Mouse (Mus musculus): ENCODE results near the gene Psmd5. TPM values are rescaled to one million over a fixed set of nuclear protein-coding genes. Genes with fewer than 3 reads are reported as not detected.

Gene Psmd5
- total RNA-seq (2021): 10 to 100 TPM; 40.3 to 44.3 TPM

DNA sequence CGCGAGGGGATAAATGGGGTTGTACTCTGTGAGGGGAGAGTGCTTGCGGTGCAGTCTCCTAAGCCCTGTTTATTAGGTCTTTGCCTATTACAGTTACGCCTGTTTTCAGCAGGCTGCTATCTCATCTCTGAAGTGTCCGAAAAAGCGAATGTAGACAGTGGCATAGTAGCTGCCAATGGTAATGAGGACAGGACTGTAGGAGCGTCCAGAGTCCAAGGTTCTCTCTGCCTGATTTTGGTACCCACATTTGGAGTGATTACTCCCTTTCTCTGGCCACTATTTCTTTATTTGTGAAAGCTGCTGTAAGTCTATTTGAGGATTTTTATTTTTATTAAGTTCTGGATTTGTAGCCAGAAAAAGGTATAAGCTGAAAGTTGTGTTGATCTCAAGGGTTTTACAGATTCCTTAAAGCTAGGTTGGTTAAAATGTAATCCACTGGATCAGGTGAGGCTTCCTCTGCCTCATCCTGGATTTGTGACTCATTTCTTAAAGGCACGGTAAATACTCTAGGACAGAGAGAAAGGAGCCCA is at the start of gene Psmd5:
Gene Psmd5 (minus strand): TSS at position 153 of the 530 bp plus-strand sequence.
- DNase-seq: no peak

DNA sequence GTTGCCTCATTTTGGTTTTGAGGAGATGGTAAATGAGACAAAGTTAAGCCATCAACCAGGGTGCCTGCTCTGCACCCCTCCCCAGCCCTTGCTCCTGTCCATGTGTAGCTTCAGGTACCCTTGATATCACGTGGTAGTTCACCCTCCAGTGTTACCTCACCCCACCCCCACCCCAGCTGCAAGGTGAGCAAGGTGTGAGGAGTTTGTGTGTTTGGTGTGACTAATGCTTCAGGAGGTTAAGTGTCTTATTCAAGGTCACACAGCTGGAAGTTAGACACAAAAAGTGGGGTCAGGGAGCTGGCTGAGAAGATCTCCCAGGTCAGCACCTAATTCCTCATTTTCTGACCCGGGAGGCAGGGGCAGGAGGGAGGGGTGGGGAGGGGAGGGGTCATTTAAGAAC is 48.0 kb upstream of the Psmd5 start:
- DNase-seq: no peak

DNA sequence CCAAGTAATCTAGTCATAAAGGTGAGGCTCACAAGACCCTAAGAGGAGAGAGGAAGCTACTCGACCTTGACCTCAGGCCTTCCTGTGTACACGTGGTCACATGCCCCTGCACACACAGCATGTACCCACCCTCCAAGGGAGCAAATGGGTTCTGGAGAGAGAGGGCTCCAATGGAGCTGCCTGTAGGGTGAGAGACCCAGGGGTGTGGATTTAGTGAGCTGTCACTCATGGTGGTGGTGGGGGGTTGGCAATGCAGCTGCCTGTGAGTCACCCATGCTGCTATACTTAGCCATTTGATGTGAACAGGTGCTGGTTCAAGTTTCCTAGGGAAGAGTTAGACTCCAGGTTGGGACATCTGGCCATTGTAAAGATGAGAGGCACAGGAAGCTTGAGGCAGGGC is 45.4 kb upstream of the Psmd5 start:
- DNase-seq: no peak

DNA sequence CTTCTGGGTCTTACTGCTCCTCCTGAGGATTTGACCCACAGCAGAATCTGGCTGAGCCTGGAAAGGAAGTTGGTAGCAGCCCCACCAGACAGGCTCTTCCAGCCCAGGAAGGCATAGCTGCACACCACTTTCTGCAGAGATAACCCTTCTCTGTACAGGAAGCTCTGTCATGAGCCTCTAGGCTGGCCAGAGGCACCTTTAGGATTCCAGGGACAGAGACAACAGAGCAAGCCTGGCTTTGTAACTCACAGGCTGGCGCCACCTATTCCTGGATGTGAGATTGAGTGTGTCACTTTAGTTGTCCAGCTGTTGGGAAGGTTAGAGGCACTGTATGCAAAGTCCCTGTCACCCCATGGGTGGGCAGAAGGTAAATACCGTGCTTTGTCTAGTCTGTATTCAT is 40.3 kb upstream of the Psmd5 start:
- DNase-seq: no peak

DNA sequence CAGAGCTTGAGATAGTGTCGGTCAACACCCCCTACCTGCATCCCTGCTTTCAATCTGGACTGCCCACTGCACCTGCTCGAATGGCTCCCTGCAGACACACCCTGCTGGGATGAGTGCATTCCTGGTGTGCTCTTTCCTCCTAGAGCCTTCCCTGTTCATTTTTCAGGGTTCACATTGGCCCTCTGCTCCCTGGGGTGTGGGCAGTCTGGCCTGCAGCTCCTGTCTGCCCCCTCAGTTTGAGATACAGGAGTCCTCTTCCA is 40.0 kb upstream of the Psmd5 start:
- no peak for DNase-seq

DNA sequence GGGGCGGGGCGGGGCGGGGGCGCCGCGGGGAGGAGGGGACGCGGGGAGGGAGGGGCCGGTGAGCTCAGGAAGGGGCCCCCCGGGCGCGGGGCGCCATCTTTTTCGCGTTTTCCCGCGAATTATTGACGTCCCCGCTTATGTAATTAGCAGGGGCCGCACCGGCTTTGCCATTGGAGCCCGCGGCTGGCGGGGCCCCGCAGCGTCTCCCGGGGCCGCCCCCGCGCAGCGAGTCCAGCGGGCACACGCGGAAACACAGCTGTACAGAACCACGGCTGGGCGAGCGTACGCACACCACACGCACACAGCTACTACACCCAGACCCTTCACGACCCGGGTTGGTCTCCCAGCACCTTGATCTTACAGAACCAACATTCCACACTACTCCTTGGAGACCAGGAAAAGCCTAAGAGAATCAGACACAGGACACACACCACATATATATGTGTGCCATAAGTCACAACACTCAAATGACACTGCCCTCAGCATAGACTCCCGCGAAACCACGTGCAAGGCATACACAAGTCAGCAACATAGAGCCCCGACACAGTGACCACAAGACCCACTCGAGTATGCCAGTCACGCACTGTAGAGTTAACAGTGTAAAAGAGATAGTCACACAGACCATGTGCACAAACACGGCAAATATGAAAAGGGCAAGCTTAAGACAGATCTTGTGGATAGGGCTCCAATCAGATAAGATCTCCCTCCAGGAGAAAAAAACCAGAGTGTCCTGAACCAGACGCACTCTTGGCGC is 39.5 kb upstream of the Psmd5 start:
- DNase-seq: peak in 1 of 2 experiments; percentile 44

DNA sequence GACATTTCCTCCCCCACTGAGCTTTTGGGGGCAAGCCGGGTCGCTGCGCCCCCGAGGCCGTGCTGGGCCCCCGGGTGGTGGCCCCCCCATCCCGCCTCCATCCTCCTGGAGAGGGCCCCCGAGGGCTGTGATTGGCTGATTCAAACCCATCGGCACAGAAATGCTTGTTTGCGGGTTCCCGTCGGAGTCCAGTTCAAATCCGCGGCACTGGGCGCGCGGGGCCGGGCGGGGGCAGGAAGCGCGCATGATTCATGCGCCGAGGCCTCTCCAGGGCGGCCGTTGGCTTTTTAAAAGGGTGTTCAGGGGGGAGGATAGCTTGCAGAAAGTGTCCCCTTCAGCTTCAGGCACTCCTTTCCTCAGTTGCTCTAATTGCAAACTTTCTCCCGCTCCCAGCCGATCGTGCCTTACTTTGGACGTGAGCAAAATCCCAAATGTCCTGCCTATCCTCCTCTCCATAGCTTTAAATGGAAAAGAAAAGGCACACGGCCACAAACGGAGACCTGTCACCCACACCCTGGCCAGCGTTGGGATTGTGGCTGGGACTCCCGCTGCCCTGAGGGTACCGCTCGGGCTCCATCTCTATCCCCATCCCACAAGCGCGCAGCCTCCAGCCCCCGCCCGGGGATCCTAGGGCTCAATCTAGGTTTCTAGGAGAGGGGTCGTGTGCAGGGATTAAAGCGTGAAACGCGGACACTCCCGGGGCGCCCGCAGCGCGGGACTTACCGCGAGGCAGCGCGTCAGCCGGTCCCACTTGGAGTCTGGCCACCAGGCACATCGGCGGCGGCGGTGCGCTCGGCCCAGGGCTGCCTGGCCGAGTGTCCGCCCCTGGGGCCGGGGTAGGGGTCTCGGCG is 38.7 kb upstream of the Psmd5 start, which contains the start of gene Phf19:
Gene Phf19 (minus strand): TSS at position 809 of the 851 bp plus-strand sequence.
- DNase-seq: no peak

DNA sequence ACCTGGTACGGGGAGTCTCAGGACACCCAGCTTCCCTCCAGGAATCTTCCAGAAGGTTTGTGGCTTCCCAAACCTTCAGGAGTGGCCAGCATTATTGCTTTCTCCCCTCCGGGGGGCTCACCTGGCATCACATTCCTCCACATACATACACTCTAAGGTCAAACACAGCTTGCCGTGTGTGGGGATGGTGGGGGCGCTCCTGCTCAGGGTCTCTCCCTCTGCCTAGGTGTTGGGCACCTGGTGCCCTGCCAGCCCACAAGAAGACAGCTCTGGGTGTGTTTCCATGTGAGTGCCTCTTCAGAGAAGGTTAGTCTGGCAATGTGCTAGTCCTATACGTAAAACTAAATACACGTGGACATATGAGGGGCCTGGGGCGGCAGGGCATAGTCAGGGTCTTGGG is 37.8 kb upstream of the Psmd5 start:
- DNase-seq: no peak

DNA sequence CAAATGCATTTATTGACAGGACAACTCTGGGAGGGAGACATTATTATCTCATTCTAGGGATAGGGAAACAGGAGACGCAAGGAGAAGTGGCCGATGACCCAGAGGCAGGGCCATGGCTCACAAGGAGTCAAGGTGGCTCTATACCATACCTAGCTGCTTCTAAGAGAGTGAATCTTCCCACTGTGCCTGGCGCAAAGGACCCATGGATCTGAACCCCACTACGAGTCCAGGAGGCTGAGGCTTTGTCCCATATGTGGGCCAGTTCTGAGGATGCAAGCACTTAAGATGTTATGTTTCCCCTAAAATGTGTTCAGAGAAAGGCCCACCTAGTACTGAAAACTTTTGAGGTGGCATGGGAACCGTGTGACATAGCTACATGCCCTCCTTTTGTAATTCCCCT is 37.1 kb upstream of the Psmd5 start:
- no peak for DNase-seq

DNA sequence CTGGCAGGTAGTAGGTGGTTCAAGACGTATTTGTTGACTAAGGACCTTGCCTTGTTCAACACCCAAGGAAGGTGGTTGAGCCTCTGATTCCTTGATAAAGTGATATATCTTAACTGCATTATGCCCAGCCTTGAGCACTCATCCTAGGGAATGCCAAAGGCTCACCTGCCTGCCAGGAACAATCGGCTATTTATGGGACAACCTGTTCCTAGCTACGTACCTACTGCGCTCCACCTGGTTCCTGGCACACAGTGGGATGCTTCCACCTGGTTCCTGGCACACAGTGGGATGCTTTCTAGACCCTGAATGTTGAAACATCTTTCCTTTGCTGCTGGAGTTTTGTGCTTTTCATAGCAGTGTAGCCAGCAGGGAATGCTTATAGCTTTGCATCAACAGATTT is 35.0 kb upstream of the Psmd5 start:
- DNase-seq: no peak

DNA sequence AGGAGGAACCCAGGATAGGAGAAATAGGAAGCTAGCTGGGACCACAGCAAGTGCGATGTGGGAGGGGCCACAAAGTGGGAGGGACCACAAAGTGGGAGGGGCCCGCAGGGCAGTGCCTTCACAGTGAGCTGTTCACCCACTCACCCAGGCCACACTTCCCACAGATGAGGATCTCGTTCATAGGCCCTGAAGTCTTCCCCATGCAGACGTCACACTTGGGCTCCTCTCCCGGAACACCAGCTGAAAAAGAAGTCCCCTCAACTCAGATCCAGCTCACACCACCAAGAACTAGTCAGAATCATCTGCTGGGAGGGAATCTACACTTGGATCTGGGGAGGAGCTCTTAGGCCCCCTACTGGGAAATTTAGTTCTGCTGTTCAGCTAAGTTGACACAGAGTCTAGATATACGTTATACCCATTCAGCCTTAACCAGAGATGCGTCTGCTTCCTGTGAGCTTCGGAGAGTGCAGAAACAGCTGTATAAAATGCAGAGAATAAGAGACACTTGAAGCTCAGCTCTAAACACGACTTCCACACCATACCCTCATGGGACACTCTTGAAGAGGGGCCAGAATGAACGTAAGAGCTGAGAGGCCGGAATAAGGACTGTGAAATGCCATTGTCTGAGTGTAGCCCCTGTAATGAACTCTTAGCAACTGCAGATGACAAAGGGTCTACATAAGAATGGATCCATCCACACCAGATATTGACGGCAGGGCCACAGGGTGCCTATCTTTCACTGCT is 32.3 kb upstream of the Psmd5 start:
- no peak for DNase-seq

DNA sequence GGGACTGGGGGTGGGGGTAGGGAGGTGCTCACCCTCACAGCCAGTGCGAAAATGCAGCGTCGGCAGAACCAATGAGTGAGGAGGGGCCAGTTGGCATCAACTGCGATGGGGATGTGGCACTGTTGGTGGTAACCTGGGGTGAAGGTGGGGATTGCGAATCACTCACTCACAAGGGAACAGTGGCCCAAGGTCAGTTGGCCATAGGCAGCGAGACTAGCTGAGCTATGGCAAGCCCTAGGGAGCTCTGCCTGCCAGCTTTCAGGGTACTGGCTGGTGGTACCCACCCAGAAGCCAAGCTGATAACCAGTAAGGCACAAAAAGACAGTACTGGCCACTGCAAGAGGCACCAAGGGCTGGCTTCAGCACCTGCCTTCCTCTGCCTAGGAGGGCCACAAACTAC is 31.7 kb upstream of the Psmd5 start:
- no peak for DNase-seq

DNA sequence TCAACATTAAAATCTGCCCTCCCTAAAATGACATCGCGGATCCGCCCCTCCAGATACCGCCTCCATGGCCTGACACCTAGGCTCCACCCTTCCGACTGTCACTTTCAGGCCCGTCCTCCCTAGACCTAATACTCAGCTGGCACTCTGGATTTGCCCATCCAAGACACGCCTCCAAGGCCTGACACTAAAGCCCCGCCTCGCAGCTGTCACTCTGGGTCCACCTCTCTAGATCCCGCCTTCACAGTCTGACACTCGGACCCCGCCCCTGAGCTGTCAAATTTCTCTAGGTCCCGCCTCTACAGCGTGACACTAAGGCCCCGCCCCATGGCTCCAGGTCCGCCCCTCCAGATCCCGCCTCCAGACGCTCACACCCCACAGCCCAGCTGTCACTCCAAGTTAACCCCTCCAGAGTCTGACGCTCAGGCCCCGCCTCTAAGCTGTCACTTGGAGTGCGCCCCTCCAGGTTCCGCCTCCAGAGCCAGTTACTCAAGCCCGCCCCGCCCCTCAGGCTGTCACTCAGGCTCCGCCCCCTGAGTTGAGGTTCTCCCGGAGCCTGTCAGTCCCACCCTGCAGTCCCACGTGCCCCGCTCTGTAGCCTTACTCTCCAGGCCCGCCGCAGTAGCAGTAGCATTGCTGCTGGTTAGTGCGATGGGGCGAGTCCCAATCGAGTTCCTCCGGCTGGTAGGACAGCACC is 30.2 kb upstream of the Psmd5 start:
- DNase-seq: peak; percentile 99

DNA sequence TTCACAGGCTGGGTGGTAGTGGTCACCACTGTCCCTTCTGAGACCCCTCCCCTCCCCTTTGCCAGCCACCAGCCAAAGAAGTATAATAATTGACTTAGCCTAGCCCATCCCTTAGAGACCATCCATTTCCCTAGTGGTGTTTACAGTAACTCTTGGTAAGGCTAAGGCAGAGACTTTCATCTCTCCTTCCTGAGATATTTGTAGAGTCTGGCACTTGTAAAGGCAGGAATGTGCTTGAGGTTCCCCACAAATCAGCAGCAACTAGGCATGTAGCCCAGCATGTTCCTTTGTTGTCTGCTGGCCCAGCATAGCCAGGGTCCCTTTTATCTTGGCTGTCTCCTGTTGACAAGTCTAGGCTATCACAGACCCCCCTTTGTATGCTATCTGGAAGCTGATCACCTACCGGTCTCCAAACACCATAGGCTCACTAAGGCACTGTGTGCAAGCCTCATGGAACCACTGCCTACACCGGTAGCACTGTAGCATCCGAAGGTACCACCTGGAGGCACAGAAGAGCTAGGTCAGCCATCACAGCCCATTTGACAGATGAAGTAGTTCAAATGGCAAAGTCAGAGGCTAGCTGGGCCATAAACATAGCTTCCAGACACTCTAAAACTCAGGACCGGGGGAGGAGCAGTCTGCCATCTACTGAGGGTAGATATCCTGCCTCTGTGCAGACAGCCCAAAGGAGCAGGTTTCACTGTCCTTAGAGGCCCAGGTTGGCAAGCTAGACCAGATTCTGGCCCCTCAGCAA is 29.1 kb upstream of the Psmd5 start:
- no peak for DNase-seq

DNA sequence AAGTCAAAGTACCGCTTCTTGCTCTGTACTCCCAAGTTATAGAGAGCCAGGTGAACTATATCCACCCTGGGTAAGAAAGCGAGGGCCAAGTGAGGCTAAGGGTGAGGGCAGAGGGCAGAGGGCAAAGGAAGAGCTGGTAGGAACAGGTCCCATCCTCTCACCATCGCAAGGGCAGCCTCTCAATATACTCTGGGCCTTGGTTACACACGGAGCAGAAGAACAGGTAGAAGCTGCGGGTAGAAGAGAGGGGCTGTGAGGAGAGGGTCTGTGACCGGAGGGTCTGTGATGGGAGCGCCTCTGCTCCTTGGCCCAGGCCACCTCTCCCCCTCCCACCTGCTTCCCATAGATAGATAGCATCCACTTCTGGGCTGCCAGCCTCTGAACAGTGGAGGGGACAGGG is 28.4 kb upstream of the Psmd5 start:
- DNase-seq: no peak

DNA sequence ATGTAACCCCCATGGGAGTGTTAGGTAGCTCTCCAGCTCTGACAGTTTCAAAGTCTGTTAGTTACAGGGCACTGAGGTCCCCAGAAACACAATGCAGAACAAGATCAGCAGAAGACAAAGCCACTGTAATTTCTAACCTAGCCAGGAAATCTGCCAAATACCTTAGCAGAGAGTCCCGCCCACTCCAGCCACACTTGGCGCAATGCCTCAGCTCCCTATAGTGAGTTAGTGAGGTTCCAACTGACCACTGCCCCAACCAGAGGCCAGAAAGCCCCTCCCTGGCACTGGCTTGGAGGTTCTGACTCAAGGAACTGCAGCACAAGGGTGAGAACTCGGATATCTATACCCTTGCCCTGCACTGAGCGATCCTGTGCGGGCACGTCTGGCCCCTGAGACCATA is 28.0 kb upstream of the Psmd5 start:
- no peak for DNase-seq

DNA sequence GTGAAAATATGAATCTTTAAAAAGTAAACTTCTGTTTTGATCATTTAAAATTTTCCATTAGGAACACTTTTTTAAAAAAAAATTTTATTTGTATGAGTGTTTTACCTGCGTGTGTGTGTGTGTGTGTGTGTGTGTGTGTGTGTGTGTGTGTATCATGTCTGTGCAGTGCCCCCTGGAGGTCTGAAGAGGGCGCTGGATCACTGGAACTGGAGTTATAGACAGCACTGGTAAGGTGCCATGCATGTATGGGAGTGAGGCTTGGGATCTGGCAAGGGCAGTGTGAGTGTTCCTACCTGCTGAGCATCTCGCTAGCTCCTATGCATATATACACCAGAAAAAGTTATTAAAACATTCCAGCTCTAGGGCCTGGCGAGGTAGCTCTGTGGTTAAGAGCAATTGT is 27.0 kb upstream of the Psmd5 start:
- no peak for DNase-seq

DNA sequence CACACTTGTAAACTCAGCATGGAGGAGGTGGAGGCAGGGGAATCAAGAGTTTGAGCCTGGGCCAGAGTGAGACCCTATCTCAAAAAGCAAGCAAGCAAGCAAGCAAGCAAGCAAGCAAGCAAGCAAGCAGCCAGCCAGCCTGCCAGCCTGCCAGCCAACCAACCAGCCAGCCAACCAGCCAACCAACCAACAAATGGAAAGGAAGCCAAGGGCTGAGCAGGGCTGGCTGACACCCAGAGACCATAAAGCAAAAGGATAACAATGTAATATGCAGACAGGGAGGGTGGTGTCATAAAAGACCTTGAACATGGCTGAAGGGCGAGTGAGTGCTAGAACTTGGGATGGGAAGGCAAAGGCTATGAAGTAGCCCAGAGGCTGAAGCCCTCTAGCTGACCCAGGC is 25.6 kb upstream of the Psmd5 start:
- DNase-seq: no peak

DNA sequence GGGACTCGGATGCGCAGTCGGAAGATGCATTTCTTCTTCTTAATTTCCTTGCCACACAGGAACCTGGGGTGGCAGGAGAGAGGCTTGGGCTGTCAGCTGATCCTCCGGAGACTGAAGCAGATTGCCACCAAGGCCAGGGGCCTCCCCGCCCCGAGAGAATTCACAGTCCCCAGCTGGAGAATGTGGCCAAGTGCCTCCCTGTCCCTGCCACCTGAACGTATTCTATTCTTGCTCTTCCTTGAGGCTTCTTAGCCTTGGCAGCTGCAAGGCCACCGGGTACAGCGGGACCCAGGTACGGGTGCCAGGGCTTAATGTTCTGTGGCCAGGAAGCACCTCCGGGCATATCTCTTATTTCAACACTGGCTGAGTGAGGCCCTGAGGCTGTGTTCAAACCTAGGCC is 24.9 kb upstream of the Psmd5 start:
- DNase-seq: no peak

DNA sequence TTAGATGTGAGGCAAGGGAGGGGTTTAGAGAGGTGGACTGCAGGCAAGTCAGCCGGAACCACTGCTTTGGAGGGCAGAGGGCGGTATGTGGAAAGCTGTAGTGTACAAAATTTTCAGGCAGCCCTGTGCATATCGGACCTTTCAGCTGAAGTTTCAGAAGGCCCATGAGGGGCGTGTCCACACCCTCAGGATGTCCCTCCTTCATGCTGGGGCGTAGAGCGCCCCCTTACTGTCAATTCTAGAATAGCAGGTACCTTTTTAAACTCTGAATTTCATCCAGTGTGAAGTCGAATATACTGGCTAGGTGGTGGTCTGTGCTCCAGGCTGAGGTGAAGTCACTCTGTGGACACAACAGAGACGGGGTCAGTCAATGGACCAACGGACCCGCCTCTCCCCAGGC is 23.1 kb upstream of the Psmd5 start:
- no peak for DNase-seq

DNA sequence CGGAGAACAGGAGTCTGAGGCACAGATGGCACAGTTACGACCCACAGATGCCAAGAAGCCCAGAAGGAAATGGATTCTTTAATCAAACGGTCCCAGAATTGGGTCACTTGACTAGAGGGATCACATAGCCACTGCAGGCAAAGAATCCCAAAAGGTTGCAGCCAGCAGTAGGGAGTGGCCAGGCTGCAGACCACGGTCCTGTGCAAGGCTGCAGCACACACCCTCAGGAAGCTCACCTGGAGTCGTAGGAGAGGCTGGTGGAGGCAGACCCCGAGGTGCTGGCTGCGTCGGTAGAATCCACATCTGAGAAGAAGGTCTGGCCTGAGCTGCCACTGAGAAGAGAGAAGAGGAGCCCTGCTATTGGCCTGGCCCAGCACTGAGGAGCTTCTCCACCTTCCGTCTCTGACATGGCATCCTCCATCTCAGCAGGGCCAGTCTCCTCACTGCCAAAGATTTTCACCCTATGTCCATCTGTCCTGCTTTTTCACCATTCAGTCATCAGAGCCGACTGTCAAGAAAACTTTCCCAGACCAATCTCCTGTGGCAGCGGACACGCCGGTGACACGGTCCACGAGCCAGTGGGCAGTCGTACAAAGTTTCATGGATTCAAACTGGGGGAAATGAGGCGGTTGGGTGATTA is 22.2 kb upstream of the Psmd5 start:
- DNase-seq: no peak

Measured in layer of hippocampus, postnatal 36 days (tissue).